Mouse (Mus musculus) gastrocnemius, adult 2 months (tissue): ENCODE measurements around the gene Cop1. TPM values are rescaled to one million over a fixed set of nuclear protein-coding genes. Genes with fewer than 3 reads are reported as not detected.

Experiments
- DNase-seq: peaks from one replicate; pipeline ENCODE4 v3.0.0; 2022
- H3K27ac ChIP-seq: fragments of 200-600 bp; 2 replicates; pipeline ENCODE4 v1.8.1; 2022; ENCODE audit warnings: mild to moderate bottlenecking
- H3K4me3 ChIP-seq: fragments of 200-600 bp; 2 replicates; pipeline ENCODE4 v1.8.1; 2022; ENCODE audit warnings: mild to moderate bottlenecking, moderate library complexity
- CTCF ChIP-seq: fragments of 200-600 bp; IDR thresholded peaks from 2 replicates; pipeline ENCODE4 v1.8.1; 2022; ENCODE audit warnings: antibody characterized with exemption, mild to moderate bottlenecking, moderate library complexity
- intact Hi-C: fragments of 180-260 bp; cut with DNase I; formaldehyde crosslinking; loops from one replicate; pipeline ENCODE4 v1.15.1; 2025
- total RNA-seq, 2 experiments: library from RNA; stranded (reverse); gene quantifications; 2 replicates each; pipeline ENCODE4 v1.2.3; 2021

Gene Cop1
- total RNA-seq, 2 experiments from 2014 or later = 160 to 164 TPM

DNA sequence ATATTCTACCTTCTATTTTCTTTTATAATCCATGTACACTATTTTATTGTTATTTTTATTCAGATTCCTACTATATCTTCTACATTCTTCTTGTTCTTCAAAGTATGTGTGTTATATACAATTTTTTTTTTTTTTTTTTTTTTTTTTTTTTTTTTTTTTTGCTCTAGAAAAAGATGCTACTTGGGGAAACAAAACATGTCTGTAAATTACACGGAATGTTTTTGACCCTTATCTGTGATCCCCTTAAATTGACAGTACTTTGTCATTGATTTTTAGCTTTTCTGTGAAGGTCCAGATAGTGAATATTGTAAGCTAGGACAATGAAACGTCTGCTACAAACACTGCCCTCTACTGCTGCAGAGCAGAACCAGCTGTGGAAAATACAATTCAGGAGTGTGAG, 81.5 kb downstream of the Cop1 start:
- no peak overlapping the region for H3K27ac ChIP-seq
- peak; percentile 17; the same call in 1 of the 2 replicates for TF ChIP-seq CTCF
- H3K4me3 ChIP-seq = no peak overlapping the region
- intact Hi-C loops = no loop called here
- DNase-seq = no peak

DNA sequence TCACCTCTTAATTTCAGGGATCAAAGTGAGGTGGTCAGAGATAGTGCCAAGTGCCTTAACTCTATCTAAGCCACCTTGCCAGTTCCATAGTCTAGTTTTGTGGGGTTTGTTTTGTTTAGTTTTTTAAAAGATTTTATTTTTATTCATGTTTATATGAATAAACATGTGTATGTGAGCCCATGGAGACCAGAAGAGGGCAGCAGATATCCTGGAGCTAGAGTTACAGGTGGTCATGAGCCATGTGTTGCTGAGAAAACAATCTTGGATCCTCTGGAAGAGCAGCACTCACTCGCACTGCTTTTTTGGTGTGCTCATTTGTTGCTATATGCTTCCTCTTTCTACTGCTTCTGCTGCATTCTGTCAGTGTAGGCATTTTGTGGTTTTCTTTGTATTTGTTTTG, 90.5 kb downstream of the Cop1 start:
- TF ChIP-seq CTCF = peak; percentile 42
- DNase-seq = no peak
- H3K27ac ChIP-seq = no peak overlapping the region
- no peak overlapping the region for H3K4me3 ChIP-seq
- intact Hi-C loops = no loop called here

DNA sequence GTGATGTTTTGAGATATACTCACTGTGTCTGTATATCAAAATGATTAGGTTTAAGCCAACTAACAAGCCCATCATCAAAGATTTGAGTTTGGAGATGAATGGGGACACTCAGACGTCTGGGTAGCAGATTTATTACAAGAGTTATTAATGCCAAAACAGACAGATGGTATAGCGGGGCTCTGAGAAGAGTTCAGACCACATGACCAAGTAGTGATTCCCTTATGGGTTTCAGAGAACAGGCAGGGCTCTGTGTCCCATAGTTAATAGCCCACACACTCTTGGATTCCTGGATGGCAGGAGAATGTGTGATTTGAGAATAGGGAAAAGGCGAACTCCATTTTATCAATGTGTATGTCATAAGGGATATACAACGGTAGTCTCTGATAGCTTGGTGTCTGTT, 98.9 kb downstream of the Cop1 start:
- no peak for DNase-seq
- intact Hi-C loops = no loop called here
- TF ChIP-seq CTCF = no peak
- no peak overlapping the region for H3K27ac ChIP-seq
- no peak overlapping the region for H3K4me3 ChIP-seq

DNA sequence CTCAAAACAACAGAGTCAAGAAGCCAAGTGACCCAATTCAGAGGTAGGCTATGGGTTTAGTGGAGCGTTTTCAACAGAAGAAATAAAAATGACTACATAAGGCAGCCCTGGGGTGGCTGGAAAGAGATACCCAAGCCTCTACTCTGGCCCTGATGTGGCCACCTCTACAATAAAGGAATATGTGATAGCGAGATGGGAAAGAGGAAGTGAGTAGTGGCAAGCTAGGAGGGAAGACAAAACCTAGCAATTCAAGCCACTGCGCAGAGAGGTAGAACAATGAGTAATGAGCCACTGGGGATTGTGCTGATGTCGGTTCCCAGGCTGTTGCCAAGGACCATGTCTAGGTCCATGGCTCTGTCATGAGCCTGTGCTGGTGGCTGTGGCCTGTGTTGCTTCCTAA, 102.0 kb downstream of the Cop1 start:
- DNase-seq = no peak
- no peak for TF ChIP-seq CTCF
- Histone ChIP-seq H3K27ac (no peak overlapping the region), H3K4me3 (no peak overlapping the region)
- intact Hi-C loops = no loop called here

DNA sequence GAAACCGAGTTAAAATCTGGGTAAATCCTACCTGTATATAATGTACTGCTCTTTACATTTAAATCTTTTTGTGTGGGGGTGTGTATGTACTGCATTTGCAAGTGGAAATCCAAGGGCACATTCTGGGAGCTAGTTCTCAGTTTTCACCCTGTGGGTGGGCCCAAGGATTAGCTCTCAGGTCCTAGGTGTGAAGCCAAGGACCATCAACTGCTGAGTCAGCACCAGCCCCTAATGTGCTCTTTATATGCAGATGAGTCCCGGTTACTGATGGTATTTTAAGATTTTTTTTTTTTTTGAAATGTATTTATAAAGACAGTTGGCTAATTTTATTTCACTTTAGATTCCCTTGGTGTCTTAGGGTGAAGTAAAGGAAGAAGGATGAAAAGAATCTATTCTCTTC, 110.2 kb downstream of the Cop1 start:
- DNase-seq = no peak
- no peak overlapping the region for H3K4me3 ChIP-seq
- intact Hi-C loops = no loop called here
- H3K27ac ChIP-seq = no peak overlapping the region
- no peak for TF ChIP-seq CTCF

DNA sequence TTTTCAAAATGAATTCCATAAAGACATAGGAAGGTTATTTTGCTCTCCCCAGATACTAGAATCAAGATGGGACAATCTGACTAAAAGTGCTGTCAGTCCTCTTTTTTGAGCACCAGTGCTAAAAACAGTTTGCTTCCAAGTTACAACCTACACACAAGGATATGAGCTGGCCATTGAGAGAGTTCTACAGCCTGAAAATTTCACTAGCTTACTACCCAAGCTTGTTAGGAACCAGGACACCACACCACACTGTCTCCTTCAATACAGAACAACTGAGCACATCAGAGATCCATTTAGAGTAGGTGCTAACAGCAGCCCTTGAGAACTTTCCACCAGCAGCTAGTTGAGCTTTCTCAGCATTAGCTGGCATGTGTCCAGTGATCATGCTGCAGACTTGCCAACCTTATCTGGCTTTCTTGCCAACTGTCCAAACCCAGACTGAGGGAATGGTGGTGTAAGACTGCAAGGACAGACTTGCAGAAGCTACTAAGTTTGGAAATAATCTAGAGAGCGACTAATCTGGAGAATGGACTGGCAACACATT, 123.0 kb downstream of the Cop1 start:
- no peak for DNase-seq
- no peak overlapping the region for H3K27ac ChIP-seq
- no peak for TF ChIP-seq CTCF

DNA sequence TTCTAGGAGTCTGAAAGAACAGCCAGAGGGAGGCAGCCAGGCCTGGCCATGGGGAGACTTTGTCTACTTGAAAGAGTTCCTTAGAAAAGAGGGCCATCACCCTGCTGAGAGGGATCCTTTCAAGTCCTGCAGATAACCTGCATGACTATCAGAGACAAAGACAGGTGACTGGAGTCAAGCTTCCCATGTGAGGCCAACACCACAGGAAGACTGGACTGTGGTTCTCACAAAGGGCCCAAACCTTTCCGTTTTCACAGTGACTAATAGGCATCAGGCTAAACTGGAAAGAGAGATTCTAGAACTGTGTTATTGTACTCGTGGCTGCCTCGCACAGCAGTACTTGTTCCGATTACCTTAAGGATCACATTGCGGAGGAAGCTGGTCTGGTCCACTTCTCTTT, 126.6 kb downstream of the Cop1 start:
- TF ChIP-seq CTCF = no peak
- intact Hi-C loops = no loop called here
- Histone ChIP-seq H3K4me3 (no peak overlapping the region), H3K27ac (no peak overlapping the region)
- DNase-seq = no peak

More for the DNA sequence above, 123.0 kb downstream of the Cop1 start:
- intact Hi-C loops = no loop called here
- H3K4me3 ChIP-seq = no peak overlapping the region

DNA sequence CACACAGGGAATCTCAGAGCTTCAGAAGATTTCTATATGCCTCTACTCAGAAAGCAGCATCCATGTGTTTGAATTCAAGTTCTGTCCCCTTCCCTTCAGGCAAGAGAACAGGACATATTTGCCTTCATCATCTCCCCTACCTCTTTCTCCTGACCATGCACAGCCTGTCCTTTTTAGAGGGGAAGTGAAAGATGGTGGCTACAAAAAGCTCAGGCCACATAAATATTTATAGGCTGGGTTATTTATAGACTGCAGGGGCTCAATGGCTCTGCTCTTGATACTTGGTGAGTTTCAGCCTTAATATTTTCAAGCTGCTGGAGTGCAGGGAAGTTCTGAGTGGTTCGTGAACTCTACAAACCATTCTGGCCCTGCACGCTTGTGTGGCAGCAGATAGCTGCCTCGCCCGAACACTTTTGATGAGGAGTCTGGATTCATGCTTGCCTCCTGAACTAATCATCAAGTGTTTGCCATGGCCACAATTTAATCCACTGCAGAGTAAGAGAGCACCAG, 139.8 kb downstream of the Cop1 start:
- DNase-seq = no peak
- no peak for TF ChIP-seq CTCF
- no peak overlapping the region for H3K4me3 ChIP-seq
- H3K27ac ChIP-seq = no peak overlapping the region
- intact Hi-C loops = no loop called here

DNA sequence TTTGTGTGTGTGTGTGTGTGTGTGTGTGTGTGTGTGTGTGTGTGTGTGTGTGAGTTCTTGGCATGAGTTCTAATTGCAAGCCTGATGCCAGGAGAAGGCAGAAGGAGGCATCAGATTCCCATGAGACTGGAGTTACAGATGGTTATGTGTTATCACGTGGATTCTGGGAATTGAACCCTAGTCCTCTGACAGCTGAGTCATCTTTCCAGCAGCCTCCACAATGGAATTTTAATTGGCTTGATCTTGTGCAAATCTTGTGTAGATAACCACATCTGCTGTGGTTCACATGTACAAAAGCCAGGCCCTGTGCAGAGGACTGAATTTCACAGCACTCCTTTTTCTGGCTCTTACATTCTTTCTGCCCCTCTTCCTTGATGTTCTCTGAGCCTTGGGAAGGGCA, 150.1 kb downstream of the Cop1 start:
- H3K27ac ChIP-seq = no peak overlapping the region
- intact Hi-C loops = no loop called here
- TF ChIP-seq CTCF = no peak

DNA sequence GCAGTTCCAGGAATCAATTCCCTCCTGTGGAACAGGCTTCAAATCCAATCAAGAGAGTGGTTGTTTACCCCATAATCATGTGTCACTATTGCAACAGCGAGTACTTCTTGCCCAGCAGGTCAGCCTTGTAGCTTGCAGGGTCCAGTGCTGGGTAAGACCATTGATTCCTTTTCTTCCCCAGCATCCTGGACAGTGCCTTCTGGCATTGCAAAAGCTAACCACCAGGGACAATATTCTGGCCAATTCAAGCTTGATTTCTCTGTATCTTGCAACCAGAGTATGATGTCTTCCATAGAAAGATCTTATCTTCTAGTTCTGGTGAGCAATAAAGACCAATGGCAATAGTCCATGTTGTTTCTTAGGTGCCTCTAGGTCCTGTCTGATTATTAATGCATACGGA, 150.8 kb downstream of the Cop1 start:
- intact Hi-C loops = no loop called here
- DNase-seq = no peak
- Histone ChIP-seq H3K27ac (no peak overlapping the region), H3K4me3 (no peak overlapping the region)
- no peak for TF ChIP-seq CTCF

More for the DNA sequence above, 150.1 kb downstream of the Cop1 start:
- no peak for DNase-seq
- no peak overlapping the region for H3K4me3 ChIP-seq

DNA sequence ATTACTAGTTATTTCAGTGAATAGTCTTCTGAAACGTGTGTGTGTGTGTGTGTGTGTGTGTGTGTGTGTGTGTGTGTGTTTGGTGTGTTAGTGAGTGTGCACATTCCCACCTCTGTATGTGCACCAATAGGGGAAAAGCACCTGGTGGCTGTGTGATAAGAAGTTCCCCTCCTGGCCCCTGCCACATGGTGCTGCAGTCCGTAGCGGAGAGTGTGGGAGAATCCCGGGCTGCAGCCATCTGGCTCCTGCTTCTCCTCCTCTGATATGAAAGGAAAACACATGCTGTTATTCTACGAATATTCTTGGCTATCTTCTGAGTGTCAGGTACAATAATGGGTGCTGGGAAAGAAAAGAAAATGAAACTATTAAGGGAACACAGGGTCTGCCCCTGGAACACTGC, 154.3 kb downstream of the Cop1 start:
- no peak for DNase-seq
- TF ChIP-seq CTCF = no peak

DNA sequence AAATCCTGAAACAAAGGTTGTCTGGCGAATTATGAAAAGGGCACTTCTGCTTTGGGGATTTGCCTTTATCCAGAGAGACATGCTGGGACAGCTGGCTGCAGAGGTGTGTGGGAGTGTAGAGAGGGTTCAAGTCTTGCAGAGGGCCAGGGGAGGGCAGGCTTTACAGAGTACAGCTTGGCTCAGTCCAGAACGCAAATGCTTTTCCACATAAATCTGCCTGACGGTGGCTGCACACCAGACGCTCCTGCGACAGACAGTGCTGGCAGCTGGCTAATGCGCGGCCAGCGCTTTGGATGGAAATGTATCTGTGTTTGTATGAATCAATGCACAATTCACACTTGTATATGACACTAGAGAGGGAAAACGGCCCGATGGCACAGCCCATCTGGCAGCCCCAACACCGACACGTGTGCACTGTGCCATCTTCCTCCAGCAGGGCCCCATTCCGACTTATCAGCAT, 156.5 kb downstream of the Cop1 start:
- H3K4me3 ChIP-seq = no peak overlapping the region
- no peak for DNase-seq
- H3K27ac ChIP-seq = no peak overlapping the region
- no peak for TF ChIP-seq CTCF
- intact Hi-C loops = no loop called here

More for the DNA sequence above, 154.3 kb downstream of the Cop1 start:
- intact Hi-C loops = no loop called here
- no peak overlapping the region for H3K4me3 ChIP-seq
- no peak overlapping the region for H3K27ac ChIP-seq

DNA sequence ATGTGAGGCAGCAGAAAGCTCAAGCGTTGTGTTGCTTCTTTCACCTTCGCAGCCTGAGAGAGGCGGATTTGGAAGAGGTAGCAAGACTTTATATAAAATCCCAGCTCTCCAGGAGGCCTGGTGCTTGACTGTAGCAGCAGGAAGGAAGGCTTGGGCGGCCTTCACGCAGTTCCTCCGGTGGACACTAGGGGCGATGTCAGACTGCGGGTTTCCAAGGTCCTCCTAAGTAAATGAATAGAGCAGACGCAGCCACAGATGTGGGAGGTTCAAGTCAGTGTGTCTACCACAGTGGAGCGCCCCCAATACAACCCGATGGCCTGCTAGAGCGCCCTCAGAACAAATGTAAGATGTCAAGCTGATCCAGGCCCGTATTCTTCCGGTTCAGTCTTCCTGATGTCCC, 157.9 kb downstream of the Cop1 start:
- TF ChIP-seq CTCF = peak; percentile 85
- intact Hi-C loops = no loop called here

DNA sequence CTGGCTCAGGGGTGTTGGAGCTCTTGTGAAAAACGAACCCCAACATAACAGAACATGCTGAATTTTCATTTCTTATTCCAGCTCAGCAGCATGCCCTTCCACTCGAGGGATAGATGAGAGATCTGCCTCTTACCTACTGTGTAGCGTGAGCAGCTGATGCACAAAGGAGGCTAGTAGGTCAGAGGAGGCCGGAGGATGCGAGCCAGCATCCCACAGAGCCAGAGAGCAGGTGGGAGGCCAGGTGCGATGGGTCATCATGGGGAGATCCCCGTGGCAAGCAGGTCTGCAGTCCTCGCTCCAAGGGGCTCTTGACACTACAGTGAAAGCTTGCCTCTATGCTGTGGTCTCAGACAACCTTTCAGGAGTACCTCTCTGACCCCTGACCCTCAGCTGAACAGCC, 160.5 kb downstream of the Cop1 start:
- Histone ChIP-seq H3K4me3 (no peak overlapping the region), H3K27ac (peak overlapping the region; percentile 79)
- no peak for TF ChIP-seq CTCF
- DNase-seq = no peak
- intact Hi-C loops = no loop called here

More for the DNA sequence above, 157.9 kb downstream of the Cop1 start:
- H3K4me3 ChIP-seq = no peak overlapping the region
- peak; percentile 74 for DNase-seq
- H3K27ac ChIP-seq = no peak overlapping the region
